In genomic region chr14:105736352-105736751, GRCm38 (mm10) we compare ENCODE assay signal across 12 mouse cellular contexts.
A peak's percentile ranks its signal among the peaks of the same experiment; 100 is the strongest.
DNase-seq lines count a peak whose midpoint lies in the region; ATAC-seq and TF ChIP-seq lines count a peak whose summit lies in the region.
"Had no signal": no experiment of that assay in that cellular context is flagged by ENCODE, and none has a peak within 500 bp of the region (broad histone marks: within the 10 kb centered on the region; RNA-seq: fewer than 3 reads in every experiment).

No protein-coding gene starts in this region.

- H3K27ac ChIP-seq in kidney, adult 2 months (ENCODE audit: insufficient read depth, low read depth, low read length) = no peak overlapping the region
- H3K27ac ChIP-seq: hindbrain, embryonic 15.5 days; midbrain, embryonic 10.5 days had no signal

- DNase-seq in kidney, adult 2 months = peak; percentile 7
- no peak for DNase-seq in kidney, adult 9 months
- DNase-seq in 3134 (ENCODE audit: extremely low read depth, insufficient read length, low spot score) (peak; percentile 0), adipocyte (ENCODE audit: low spot score) (peak; percentile 56)
- DNase-seq in adrenal gland, postnatal 10 days = no peak
- no peak for DNase-seq in adrenal gland, adult 2 months
- DNase-seq: adrenal gland, postnatal 14 days; cerebellum, postnatal 10 days had no signal

- no peaks in the 10 kb centered on the region for H3K36me3 ChIP-seq in kidney, adult 2 months (ENCODE audit: control insufficient read depth, insufficient read depth, low read length)
- H3K36me3 ChIP-seq: hindbrain, embryonic 15.5 days; midbrain, embryonic 10.5 days had no signal

- ATAC-seq in granulocyte monocyte progenitor cell, adult 5-6 weeks (replicated peaks; ENCODE audit: poor library complexity, severe bottlenecking) = peak; percentile 25
- ATAC-seq in frontal cortex, adult (ENCODE audit: low TSS enrichment) = no peak

- TF ChIP-seq CTCF in kidney, adult 2 months (conservative IDR thresholded peaks at IDR 0.05; ENCODE audit: insufficient read depth, insufficient read length, low read depth, low read length) = no peak

- 46% methylated on average over 6 of the region's 6 CpGs for WGBS in kidney, adult 2 months

- H3K4me1 ChIP-seq in kidney, adult 2 months (ENCODE audit: control insufficient read depth, insufficient read depth, low read length) = peaks cover 9% of the 10 kb centered on the region; the same call in 1 of the 2 replicates

- no peak for TF ChIP-seq POLR2A in kidney, adult 2 months (IDR thresholded peaks at IDR 0.05; ENCODE audit: low read depth, low read length)

- H3K4me3 ChIP-seq in kidney, adult 2 months (ENCODE audit: insufficient read depth, low read depth, low read length) = no peak overlapping the region
- H3K4me3 ChIP-seq: hindbrain, embryonic 15.5 days; midbrain, embryonic 10.5 days had no signal

- H3K27me3 ChIP-seq in kidney, adult 2 months (replicated peaks; ENCODE audit: control insufficient read depth, insufficient read depth, low read length) = no peaks in the 10 kb centered on the region
- H3K27me3 ChIP-seq: hindbrain, embryonic 15.5 days had no signal

Comparison
In these comparisons a context has a peak if more than half of its experiments do, and no peak if none do; other contexts are left out.
1. DNase-seq: peak in kidney, adult 2 months (single experiment), 3134 (single experiment) and adipocyte (single experiment); none in kidney, adult 9 months (single experiment), adrenal gland, postnatal 10 days (single experiment) and adrenal gland, adult 2 months (single experiment).